Mouse (Mus musculus): ENCODE measurements around the gene Psmc5.

The Psmc5 gene

DNA sequence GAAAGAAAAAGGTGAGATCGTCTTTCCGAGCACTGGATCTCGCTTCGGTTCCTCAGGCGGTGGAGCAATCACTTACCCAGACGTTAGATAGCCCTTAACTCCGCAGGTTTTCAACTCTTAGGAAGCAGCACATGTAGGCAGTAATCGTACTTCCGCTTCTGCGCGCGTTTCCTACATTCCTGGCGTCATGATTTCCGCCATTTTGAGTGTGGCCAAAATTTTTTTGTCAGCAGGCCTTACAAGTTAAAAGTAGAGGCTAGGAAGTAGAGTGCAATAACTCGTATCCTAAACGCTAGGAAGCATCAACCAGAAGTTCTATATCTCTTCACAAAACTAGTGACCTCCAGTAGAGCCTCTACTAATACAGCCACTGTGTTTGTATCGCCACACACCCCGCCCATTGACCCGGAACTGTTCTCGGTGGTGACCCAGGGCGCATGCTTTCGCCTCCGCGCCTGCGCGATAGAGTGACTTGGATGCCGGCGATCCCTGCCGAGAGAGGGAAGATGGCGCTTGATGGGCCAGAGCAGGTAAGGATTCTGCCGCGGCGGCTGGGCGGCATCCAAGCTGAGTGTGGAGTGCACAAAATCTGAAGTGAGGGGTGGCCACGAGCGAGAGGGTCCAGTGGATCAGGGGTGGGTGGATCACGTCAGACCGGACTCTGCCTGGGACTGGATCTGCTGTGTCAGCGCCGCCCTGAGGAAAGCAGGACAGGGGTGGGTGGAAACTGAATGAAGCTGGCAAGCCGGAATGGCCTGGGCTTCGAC lies at the start of gene Psmc5, which contains the start of gene Ftsj3:
Psmc5 (plus strand) TSS at position 470 of the 767 bp plus-strand sequence.
Ftsj3 (minus strand) TSS at position 395 of the 767 bp plus-strand sequence.
- peak; percentile 98 to 99 for DNase-seq

DNA sequence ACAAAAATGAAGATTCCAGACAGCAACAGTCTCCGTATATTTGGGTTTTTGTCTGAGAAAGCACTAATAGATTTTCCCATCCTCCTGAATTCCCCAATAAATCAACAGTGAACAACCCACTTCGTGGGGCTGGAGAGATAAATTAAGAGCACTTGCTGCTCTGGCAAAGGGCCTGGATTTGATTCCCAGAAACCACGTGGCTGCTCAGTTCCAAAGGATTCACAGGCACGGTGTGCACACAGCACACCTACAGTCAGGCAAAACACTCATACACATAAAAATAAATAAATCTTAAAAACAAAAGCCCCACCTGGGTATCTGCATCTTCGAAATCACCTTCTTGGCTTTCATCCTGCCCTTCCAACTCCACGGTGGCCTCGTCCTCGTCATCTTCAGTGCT lies 43.2 kb upstream of the Psmc5 start:
- DNase-seq: no peak

- DNase-seq: no peak
These were observed 41.1 kb upstream of the Psmc5 start for GRCm38 (mm10) chr11:106214856-106215255.

DNA sequence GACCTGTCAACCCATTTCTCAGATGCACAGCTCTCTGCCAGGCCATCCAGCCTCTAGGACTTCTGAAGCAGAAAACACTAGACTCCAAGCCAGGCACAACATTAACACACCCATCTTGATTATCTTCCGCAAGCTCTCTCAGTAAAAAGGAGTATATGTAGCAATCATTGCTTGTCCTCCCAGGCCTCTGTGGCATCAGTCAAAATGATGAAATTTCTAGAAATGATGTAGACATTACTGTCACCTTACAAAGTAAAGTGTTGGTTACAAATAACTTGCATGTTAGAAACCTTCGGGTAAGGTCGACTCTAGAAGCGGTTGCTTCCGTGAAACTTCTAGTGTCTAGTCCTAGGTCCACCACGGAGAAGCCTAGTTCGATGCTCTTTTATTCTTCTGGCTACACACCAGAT lies 40.5 kb upstream of the Psmc5 start:
- no peak for DNase-seq

- peak; percentile 92 to 95 for DNase-seq
These were observed 39.8 kb upstream of the Psmc5 start, which contains the start of gene Ccdc47 for GRCm38 (mm10) chr11:106215927-106216729. Gene Ccdc47 (minus strand): TSS chr11:106216344.

GRCm38 (mm10) chr11:106216730-106217490 lies 39.0 kb upstream of the Psmc5 start, which contains the start of gene Ddx42:
Gene Ddx42 (plus strand): TSS chr11:106216926.
- DNase-seq: peak; percentile 92

- no peak for DNase-seq
These were observed 35.4 kb upstream of the Psmc5 start for GRCm38 (mm10) chr11:106220603-106221002.

- peak; percentile 36 to 50 for DNase-seq
These were observed 22.0 kb upstream of the Psmc5 start for GRCm38 (mm10) chr11:106233978-106234377.

DNA sequence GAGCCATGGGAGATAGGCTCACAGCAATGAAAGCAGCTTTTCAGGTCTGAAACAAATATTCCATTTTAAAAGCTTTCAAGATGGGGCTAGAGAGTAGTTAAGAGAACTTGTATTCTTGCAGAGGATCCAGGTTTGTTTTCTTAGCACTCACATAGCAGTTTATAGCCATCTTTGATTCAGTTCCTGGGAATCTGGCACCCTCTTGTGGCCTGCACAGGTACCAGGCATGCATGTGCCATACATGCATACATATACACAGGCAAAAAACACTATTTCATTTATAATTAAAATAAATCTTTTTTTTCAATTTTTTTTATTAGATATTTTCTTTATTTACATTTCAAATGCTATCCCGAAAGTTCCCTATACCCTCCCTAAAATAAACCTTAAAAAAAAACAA lies 9.1 kb upstream of the Psmc5 start:
- peak; percentile 35 to 57 for DNase-seq

DNA sequence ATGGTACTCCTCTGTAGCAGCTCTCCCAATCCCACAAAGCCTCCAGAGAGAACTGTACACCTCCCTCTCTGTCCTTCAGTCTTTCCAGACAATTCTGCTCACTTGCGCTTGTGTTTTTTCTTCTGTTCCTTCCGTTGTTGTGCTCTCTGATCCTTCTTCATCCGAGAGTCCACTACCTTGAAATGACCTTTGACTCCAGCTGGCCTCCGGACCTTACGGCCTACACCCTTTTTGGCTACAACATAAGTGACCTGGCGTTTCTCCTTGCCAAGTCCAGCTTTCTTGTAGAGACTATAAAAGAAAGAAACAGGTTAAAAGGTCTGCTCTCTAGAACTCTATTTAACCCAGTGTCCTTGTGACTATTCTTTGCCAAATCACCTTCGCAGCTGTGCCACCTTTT lies 6.6 kb upstream of the Psmc5 start:
- DNase-seq: no peak

- DNase-seq: no peak
These were observed 1.2 kb upstream of the Psmc5 start for GRCm38 (mm10) chr11:106254767-106255166.

DNA sequence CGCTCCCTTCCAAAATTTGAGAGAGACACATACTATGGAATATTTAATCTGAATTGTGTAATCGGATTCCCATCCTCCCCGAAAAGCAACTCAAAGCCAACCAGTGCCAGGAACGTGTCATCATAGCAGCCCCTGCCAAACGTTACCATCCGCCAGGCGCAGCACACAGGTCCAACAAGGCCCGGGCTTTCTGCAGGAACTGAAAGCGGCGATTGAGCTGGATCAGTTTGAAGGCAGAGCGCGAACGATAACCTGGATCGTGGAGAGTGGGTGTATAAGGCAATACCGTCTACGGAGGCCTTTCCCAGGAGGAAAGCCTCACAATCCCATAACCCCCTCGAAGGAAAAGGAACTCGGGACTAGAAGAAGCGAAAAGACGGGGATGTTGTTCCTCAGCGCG lies 780 bp upstream of the Psmc5 start:
- no peak for DNase-seq

DNA sequence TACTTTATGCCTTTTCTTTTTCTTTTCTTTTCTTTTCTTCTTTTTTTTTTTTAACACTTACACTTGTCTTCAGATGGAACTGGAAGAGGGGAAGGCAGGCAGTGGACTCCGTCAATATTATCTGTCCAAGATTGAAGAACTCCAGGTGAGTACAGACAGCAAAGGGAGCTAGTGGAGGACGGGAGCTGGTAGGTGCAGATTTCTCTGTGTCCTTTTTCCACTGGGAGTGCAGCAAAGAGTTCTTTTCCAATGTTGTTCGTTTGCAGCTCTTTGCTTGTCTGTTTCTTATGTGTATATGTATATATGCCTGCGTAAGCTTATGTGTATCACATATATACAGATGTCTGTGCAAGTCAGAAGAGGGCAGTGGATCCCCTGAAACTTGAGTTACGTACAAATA lies 821 bp downstream of the Psmc5 start:
- peak; percentile 17 to 31 for DNase-seq

- DNase-seq: no peak
These were observed 5.0 kb downstream of the Psmc5 start for GRCm38 (mm10) chr11:106260826-106261450.

GRCm38 (mm10) chr11:106263963-106264362 lies 8.0 kb downstream of the Psmc5 start:
- DNase-seq: no peak

GRCm38 (mm10) chr11:106264988-106265387 lies 9.0 kb downstream of the Psmc5 start:
- no peak for DNase-seq

GRCm38 (mm10) chr11:106265570-106265969 lies 9.6 kb downstream of the Psmc5 start:
- DNase-seq: no peak

DNA sequence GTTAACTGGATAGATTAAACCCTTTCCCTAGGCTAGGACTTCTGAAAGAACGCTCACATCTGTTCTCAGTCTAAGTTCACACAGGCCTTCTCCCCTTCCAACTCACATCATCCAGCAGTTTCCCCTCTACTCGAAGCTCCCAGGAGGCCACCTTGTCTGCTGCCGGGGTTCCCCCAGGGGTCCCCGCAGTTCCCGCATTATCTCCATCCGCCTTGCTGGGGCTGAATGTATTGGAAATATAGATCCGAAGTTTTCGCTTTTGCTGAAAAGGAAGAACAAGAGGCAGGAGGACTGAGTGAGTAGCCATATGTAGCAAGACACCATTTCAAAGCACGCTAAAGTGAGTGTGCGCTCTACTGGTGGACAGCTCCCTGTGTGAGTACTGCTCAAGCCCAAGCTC lies 10.5 kb downstream of the Psmc5 start:
- DNase-seq: no peak

DNA sequence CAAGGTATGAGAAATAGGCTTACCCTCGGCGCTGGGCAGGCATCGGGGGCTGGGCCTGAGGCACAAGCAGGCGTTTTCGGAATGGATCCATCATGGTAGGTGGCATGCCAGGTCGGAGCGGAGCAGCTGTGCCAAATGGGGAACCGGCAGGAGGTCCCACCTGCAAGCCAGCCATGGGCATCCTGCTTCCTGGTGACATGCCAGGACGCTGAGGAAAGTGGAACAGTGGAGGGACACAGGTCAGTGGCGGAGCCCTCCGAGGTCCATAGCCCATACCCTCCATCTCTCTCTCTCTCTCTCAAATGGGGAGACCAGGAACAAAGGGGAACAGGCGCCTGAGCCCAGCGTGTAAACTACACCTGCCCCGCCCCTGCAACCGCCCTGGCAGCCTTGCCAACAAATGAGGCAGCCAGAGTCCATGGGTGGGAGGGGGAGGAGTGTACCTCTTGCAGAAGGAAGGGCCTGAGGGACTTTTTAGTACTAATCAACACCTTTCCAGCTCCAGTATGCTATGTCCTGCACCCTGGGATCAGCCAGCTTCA lies 11.4 kb downstream of the Psmc5 start:
- no peak for DNase-seq

GRCm38 (mm10) chr11:106267871-106268270 lies 11.9 kb downstream of the Psmc5 start:
- DNase-seq: no peak

DNA sequence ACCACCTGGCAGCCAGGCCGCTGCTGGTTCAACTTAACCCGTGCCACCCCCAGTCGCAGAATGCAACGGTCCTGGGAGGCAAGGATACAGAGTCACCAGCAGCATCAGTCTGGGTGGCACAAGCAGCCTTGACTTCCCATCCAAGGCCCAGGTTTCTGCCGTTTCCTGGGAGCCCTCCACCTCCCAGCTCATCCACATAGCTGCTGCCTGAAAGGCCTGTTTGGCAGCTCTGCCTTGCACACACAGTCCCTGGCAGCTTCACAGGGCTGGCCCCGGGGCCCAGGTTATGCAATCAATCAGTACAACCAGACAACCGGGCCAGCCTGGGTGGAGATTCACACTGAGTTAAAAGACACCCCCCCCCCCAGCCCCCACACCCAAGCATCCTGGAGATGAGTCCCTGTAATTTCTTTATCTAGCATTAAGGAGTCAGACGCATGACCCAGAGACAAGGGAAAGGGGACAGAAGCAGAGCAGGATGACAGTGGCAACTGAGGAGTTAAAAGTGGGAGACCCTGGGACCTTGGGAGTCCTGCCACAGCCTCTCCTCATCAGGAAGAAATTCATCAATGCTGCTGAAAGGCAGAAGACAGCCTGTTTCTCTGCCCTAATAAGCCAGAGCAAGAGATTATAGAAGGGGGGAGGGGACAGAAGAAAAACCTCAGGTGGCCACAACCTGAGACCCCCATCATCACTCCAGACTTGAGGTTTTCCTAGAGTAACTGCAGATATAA lies 12.5 kb downstream of the Psmc5 start:
- DNase-seq: no peak

DNA sequence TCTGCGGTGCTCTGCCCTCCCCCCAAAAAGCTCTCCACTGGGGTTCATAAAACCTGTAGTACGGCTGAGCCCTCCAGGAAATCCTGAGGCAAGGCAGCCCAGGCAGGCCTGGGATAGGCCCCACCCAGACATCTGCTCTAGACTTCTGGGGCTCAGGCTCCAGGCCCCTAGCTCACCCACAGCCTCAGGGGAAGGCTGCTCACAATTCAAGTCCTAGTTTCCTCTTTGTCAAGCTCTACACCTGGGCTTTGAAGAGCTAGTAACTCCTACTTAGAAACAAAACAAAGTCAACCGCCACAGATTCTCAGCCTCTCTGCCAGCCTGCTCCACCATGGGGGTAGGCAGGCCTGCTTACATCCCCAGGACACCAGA lies 13.1 kb downstream of the Psmc5 start:
- DNase-seq: peak in 1 of 2 experiments; percentile 5

Data from B cell, adult 2 months (primary cell).